Mouse (Mus musculus) forebrain, embryonic 12.5 days (tissue): ENCODE results near the gene Crim1. TPM values are rescaled to one million over a fixed set of nuclear protein-coding genes. Genes with fewer than 3 reads are reported as not detected.

Experiments
- ATAC-seq: fragments of 200-750 bp; cut with Nextera tagmentation; 2 replicates; pipeline ENCODE4 v1.8.0; 2017; ENCODE audit warnings: moderate TSS enrichment; ENCODE audit not compliant: low FRiP score
- H3K27ac ChIP-seq: fragments of 300-500 bp; sonication (generic); 2 replicates; pipeline ENCODE4 v1.5.1; 2016; ENCODE audit warnings: mild to moderate bottlenecking
- H3K27me3 ChIP-seq: fragments of 300-500 bp; sonication (generic); 2 replicates; pipeline ENCODE4 v1.6.1; 2016; ENCODE audit warnings: mild to moderate bottlenecking
- H3K36me3 ChIP-seq: fragments of 300-500 bp; sonication (generic); replicated peaks from 2 replicates; pipeline ENCODE4 v1.6.1; 2016; ENCODE audit warnings: mild to moderate bottlenecking
- H3K4me1 ChIP-seq: fragments of 300-500 bp; sonication (generic); 2 replicates; pipeline ENCODE4 v1.6.1; 2016
- H3K4me2 ChIP-seq: fragments of 300-500 bp; sonication (generic); 2 replicates; pipeline ENCODE4 v1.6.1; 2016; ENCODE audit warnings: mild to moderate bottlenecking, moderate library complexity
- H3K4me3 ChIP-seq: fragments of 300-500 bp; sonication (generic); replicated peaks from 2 replicates; pipeline ENCODE4 v1.5.1; 2016; ENCODE audit warnings: mild to moderate bottlenecking
- H3K9ac ChIP-seq: fragments of 300-500 bp; sonication (generic); 2 replicates; pipeline ENCODE4 v1.6.1; 2016; ENCODE audit warnings: mild to moderate bottlenecking
- H3K9me3 ChIP-seq: fragments of 300-500 bp; sonication (generic); 2 replicates; pipeline ENCODE4 v1.6.1; 2016
- WGBS: fragments of 180-500 bp; shearing (Covaris S2); methylation state at CpG from one replicate; pipeline ENCODE4 v1.1.7; 2016; 5-methylcytosine and 5-hydroxymethylcytosine counted together
- polyA plus RNA-seq: library from polyadenylated mRNA; unstranded; fragments of >200 nt; fragmentation: Nextera tagmentation; extraction: Ambion mirVana; gene quantifications from 2 replicates; pipeline ENCODE4 v1.2.1, GENCODE M21; 2016

The Crim1 gene
- polyA plus RNA-seq, 1 experiment from 2014 or later, result 3.8 TPM

- H3K4me1 ChIP-seq, result peaks cover 44% of the 10 kb centered on the region
Observed at GRCm38 (mm10) chr17:78275507-78275813, 75.4 kb downstream of the Crim1 start.

GRCm38 (mm10) chr17:78279191-78279590 lies 79.1 kb downstream of the Crim1 start:
- 56% methylated on average over 12 of the region's 12 CpGs for WGBS
- H3K36me3 ChIP-seq, result no peaks in the 10 kb centered on the region
- 0 out of 2 replicates have a peak, but pooled peaks have one; percentile 20 for ATAC-seq

More at GRCm38 (mm10) chr17:78275507-78275813, 75.4 kb downstream of the Crim1 start:
- H3K4me3 ChIP-seq, result no peak overlapping the region
- ATAC-seq, result no peak
- H3K27ac ChIP-seq, result no peak overlapping the region
- H3K9ac ChIP-seq, result no peak overlapping the region
- no peaks in the 10 kb centered on the region for H3K36me3 ChIP-seq
- H3K9me3 ChIP-seq, result no peaks in the 10 kb centered on the region
- 78% methylated on average over 4 of the region's 4 CpGs for WGBS
- H3K4me2 ChIP-seq, result no peak overlapping the region
- H3K27me3 ChIP-seq, result no peaks in the 10 kb centered on the region

GRCm38 (mm10) chr17:78280991-78281712 lies 81.1 kb downstream of the Crim1 start:
- no peaks in the 10 kb centered on the region for H3K27me3 ChIP-seq
- H3K27ac ChIP-seq, result no peak overlapping the region
- no peak overlapping the region for H3K4me3 ChIP-seq
- no peaks in the 10 kb centered on the region for H3K36me3 ChIP-seq
- no peaks in the 10 kb centered on the region for H3K9me3 ChIP-seq
- H3K4me1 ChIP-seq, result peaks cover 24% of the 10 kb centered on the region
- H3K4me2 ChIP-seq, result no peak overlapping the region
- 84% methylated on average over 18 of the region's 18 CpGs for WGBS
- no peak overlapping the region for H3K9ac ChIP-seq
- no peak for ATAC-seq

More at GRCm38 (mm10) chr17:78279191-78279590, 79.1 kb downstream of the Crim1 start:
- Histone ChIP-seq H3K27ac (no peak overlapping the region), H3K9me3 (no peaks in the 10 kb centered on the region), H3K4me3 (no peak overlapping the region), H3K9ac (no peak overlapping the region), H3K4me2 (no peak overlapping the region), H3K27me3 (no peaks in the 10 kb centered on the region), H3K4me1 (peaks cover 36% of the 10 kb centered on the region)

GRCm38 (mm10) chr17:78283271-78283992 lies 83.4 kb downstream of the Crim1 start:
- 75% methylated on average over 11 of the region's 11 CpGs for WGBS
- Histone ChIP-seq H3K4me1 (peaks cover 28% of the 10 kb centered on the region), H3K9ac (no peak overlapping the region), H3K27me3 (no peaks in the 10 kb centered on the region), H3K36me3 (no peaks in the 10 kb centered on the region), H3K27ac (no peak overlapping the region), H3K4me2 (no peak overlapping the region), H3K4me3 (no peak overlapping the region), H3K9me3 (no peaks in the 10 kb centered on the region)
- no peak for ATAC-seq

- no peak overlapping the region for H3K9ac ChIP-seq
- H3K9me3 ChIP-seq, result no peaks in the 10 kb centered on the region
- H3K27ac ChIP-seq, result no peak overlapping the region
- H3K27me3 ChIP-seq, result no peaks in the 10 kb centered on the region
- no peak for ATAC-seq
- no peak overlapping the region for H3K4me3 ChIP-seq
- H3K4me2 ChIP-seq, result no peak overlapping the region
- no peaks in the 10 kb centered on the region for H3K36me3 ChIP-seq
- peaks cover 11% of the 10 kb centered on the region; the same call in 1 of the 2 replicates for H3K4me1 ChIP-seq
- WGBS, result 84% methylated on average over 13 of the region's 13 CpGs
Observed at GRCm38 (mm10) chr17:78286021-78286420, 86.0 kb downstream of the Crim1 start.

GRCm38 (mm10) chr17:78287391-78287790 lies 87.3 kb downstream of the Crim1 start:
- Histone ChIP-seq H3K27ac (no peak overlapping the region), H3K4me3 (no peak overlapping the region), H3K4me1 (peaks cover 11% of the 10 kb centered on the region; the same call in 1 of the 2 replicates), H3K36me3 (no peaks in the 10 kb centered on the region), H3K27me3 (no peaks in the 10 kb centered on the region), H3K4me2 (no peak overlapping the region), H3K9ac (no peak overlapping the region), H3K9me3 (no peaks in the 10 kb centered on the region)
- 81% methylated on average over 2 of the region's 2 CpGs for WGBS
- no peak for ATAC-seq

GRCm38 (mm10) chr17:78290153-78290876 lies 90.3 kb downstream of the Crim1 start:
- 95% methylated on average over 6 of the region's 6 CpGs for WGBS
- Histone ChIP-seq H3K9ac (no peak overlapping the region), H3K27me3 (no peaks in the 10 kb centered on the region)

GRCm38 (mm10) chr17:78291030-78291429 lies 91.0 kb downstream of the Crim1 start:
- H3K9ac ChIP-seq, result no peak overlapping the region

More at GRCm38 (mm10) chr17:78290153-78290876, 90.3 kb downstream of the Crim1 start:
- H3K4me2 ChIP-seq, result no peak overlapping the region
- no peak overlapping the region for H3K4me3 ChIP-seq
- H3K36me3 ChIP-seq, result no peaks in the 10 kb centered on the region
- H3K27ac ChIP-seq, result no peak overlapping the region
- H3K9me3 ChIP-seq, result no peaks in the 10 kb centered on the region
- no peak for ATAC-seq
- 0 out of 2 replicates have a peak, but pooled peaks cover 4% of the 10 kb centered on the region for H3K4me1 ChIP-seq

GRCm38 (mm10) chr17:78292301-78292700 lies 92.3 kb downstream of the Crim1 start:
- Histone ChIP-seq H3K4me1 (0 out of 2 replicates have a peak, but pooled peaks cover 4% of the 10 kb centered on the region), H3K9me3 (no peaks in the 10 kb centered on the region), H3K9ac (no peak overlapping the region), H3K27ac (no peak overlapping the region), H3K4me2 (no peak overlapping the region), H3K27me3 (no peaks in the 10 kb centered on the region), H3K4me3 (no peak overlapping the region), H3K36me3 (no peaks in the 10 kb centered on the region)
- WGBS, result 85% methylated on average over 7 of the region's 7 CpGs
- ATAC-seq, result no peak

More at GRCm38 (mm10) chr17:78291030-78291429, 91.0 kb downstream of the Crim1 start:
- ATAC-seq, result no peak
- H3K4me2 ChIP-seq, result no peak overlapping the region
- H3K36me3 ChIP-seq, result no peaks in the 10 kb centered on the region
- H3K4me1 ChIP-seq, result 0 out of 2 replicates have a peak, but pooled peaks cover 4% of the 10 kb centered on the region
- no peaks in the 10 kb centered on the region for H3K27me3 ChIP-seq
- WGBS, result 92% methylated on average over 5 of the region's 5 CpGs
- no peak overlapping the region for H3K4me3 ChIP-seq
- no peak overlapping the region for H3K27ac ChIP-seq
- H3K9me3 ChIP-seq, result no peaks in the 10 kb centered on the region

- H3K27me3 ChIP-seq, result no peaks in the 10 kb centered on the region
- ATAC-seq, result no peak
- 0 out of 2 replicates have a peak, but pooled peaks cover under 1% of the 10 kb centered on the region for H3K4me1 ChIP-seq
- H3K4me3 ChIP-seq, result no peak overlapping the region
- no peak overlapping the region for H3K4me2 ChIP-seq
- H3K36me3 ChIP-seq, result no peaks in the 10 kb centered on the region
- WGBS, result 93% methylated on average over 10 of the region's 10 CpGs
- H3K27ac ChIP-seq, result no peak overlapping the region
- H3K9ac ChIP-seq, result no peak overlapping the region
- H3K9me3 ChIP-seq, result no peaks in the 10 kb centered on the region
Observed at GRCm38 (mm10) chr17:78292827-78293488, 92.9 kb downstream of the Crim1 start.

- no peak overlapping the region for H3K27ac ChIP-seq
- ATAC-seq, result no peak
- no peak overlapping the region for H3K9ac ChIP-seq
- no peaks in the 10 kb centered on the region for H3K9me3 ChIP-seq
- H3K4me3 ChIP-seq, result no peak overlapping the region
- H3K4me2 ChIP-seq, result no peak overlapping the region
- H3K27me3 ChIP-seq, result no peaks in the 10 kb centered on the region
- WGBS, result 92% methylated on average over 7 of the region's 7 CpGs
- no peaks in the 10 kb centered on the region for H3K4me1 ChIP-seq
- H3K36me3 ChIP-seq, result no peaks in the 10 kb centered on the region
Observed at GRCm38 (mm10) chr17:78295979-78296378, 95.9 kb downstream of the Crim1 start.

- no peak overlapping the region for H3K9ac ChIP-seq
- H3K4me2 ChIP-seq, result no peak overlapping the region
- 0 out of 2 replicates have a peak, but pooled peaks have one; percentile 46 for ATAC-seq
- H3K4me1 ChIP-seq, result no peaks in the 10 kb centered on the region
- H3K4me3 ChIP-seq, result no peak overlapping the region
- WGBS, result 77% methylated on average over 5 of the region's 5 CpGs
- H3K27me3 ChIP-seq, result no peaks in the 10 kb centered on the region
- H3K36me3 ChIP-seq, result no peaks in the 10 kb centered on the region
- H3K9me3 ChIP-seq, result no peaks in the 10 kb centered on the region
- H3K27ac ChIP-seq, result no peak overlapping the region
Observed at GRCm38 (mm10) chr17:78298140-78298539, 98.1 kb downstream of the Crim1 start.
